Mouse (Mus musculus): Measurements from ENCODE around the gene Clpsl2.
"Not testable (repeated sequence)": the region's sequence is repeated elsewhere in the genome, so short reads cannot be mapped to it uniquely, and the experiment has no call there.

The Clpsl2 gene

DNA sequence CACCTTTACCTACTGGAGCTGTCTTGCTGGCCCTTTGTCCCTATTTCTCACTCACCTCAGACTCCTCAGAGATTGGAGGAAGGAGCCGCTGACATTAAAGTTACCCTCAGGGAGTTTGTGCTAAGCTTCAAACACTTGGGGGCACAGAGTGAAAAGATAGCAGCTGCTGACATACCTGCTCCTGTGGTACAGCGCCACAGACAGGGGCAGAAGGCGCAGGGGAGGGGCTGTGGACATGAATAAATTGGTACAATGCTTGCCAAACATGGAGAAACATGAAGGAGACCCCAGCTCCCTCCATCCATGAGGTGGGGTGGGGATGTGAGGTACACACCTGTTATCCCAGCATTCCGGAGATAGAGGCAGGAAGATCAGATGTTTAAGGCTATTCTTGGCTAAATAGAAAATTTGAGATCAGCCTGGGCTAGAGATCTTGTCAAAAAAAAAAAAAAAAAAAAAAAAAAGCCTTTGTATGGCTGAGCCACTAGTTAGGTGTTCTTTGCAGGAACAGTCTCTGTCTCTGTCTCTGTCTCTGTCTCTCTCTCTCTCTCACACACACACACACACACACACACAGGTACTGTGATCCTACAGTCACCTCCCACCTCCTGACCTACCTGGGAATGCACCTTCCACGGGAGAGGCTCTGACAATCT, 28.0 kb upstream of the Clpsl2 start:
- DNase-seq, result no peak

DNA sequence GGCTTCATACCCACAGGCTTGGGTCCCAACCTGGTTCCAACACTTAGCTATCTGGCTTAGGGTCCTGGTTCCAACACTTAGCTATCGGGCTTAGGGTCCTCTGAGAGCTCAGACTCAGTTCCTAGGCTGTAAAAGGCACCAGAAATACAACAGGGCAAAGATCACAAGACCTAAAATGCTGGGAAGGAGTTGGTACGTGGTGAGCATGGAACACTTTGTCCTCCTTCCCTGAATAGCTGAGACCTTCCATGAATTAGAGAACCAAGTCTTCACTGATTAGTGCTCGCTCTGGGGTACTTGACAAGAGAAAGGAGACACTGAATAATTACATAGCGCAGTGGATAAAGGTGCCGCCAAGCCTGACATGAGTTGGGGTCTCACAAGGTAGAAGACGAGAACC, 27.3 kb upstream of the Clpsl2 start:
- no peak for DNase-seq

GRCm38 (mm10) chr17:28522623-28523354, 26.4 kb upstream of the Clpsl2 start:
- peak; percentile 94 for DNase-seq

- no peak for DNase-seq
Measured at GRCm38 (mm10) chr17:28523355-28524008, 25.7 kb upstream of the Clpsl2 start.

- no peak for DNase-seq
Measured at GRCm38 (mm10) chr17:28524009-28524695, 25.1 kb upstream of the Clpsl2 start.

- DNase-seq, result no peak
Measured at GRCm38 (mm10) chr17:28524831-28525430, 24.3 kb upstream of the Clpsl2 start.

DNA sequence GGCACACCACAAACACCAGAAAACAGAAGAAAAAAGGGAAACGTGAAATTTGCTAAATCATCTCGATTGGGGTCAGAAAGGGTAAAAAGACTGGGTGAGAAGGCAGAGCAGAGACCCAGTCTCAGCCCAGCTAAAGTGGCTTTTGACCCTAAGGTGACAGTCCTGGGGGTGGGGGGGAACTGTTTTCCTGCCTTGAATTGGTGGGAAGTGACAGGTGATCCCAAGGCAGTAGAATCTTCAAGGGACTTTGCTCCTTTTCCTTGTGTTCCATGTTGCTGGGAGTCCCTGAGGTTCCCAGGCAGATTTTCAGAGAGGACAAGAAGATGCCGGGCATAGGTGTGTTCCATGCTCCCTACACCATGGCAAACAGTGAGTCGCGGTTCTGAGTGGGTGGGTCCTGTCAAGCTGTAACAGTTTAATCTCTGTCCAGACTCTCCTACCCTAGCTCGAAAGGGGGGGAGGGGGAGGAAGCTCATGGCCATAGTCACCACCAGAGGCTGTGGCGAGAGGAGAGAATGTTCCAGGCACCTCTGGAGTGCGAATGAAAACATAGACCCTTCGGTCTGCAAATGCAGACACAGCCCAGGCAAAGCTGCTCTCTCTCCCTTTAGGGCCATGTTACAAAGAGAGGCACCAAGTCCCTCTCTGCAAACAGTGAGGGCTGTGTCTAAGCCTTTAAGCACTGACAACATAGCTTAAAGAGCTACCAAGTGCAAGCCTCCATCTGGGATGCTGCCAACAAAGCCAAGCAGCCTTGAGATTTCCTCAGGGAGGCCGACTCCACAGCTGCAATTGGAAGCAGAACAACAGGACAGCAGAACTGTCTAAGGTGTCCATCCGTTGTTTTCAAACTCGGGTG, 21.8 kb upstream of the Clpsl2 start:
- peak; percentile 40 for DNase-seq

DNA sequence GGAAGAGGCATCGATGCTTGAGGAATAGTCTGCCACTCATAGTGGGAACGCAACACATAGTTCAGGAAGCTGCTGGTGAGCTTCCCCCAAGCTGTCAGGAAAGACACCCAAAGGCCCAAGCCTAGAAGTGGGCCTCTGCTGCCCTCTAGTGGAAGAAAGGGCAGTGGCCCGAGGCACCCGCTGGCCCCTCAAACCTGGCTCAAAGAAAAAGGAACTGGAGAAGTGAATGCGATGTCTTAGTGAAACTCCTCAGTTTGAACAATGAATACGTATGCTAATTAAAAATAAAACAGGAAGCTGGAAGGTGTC, 21.2 kb upstream of the Clpsl2 start:
- DNase-seq, result peak; percentile 89

- DNase-seq, result no peak
Measured at GRCm38 (mm10) chr17:28529116-28529515, 20.1 kb upstream of the Clpsl2 start.

- DNase-seq, result no peak
Measured at GRCm38 (mm10) chr17:28530506-28530905, 18.7 kb upstream of the Clpsl2 start, which contains the start of gene Armc12. Armc12 (plus strand) TSS chr17:28530806.

- no peak for DNase-seq
Measured at GRCm38 (mm10) chr17:28531946-28532345, 17.3 kb upstream of the Clpsl2 start.

- DNase-seq, result no peak
Measured at GRCm38 (mm10) chr17:28532557-28532956, 16.7 kb upstream of the Clpsl2 start.

DNA sequence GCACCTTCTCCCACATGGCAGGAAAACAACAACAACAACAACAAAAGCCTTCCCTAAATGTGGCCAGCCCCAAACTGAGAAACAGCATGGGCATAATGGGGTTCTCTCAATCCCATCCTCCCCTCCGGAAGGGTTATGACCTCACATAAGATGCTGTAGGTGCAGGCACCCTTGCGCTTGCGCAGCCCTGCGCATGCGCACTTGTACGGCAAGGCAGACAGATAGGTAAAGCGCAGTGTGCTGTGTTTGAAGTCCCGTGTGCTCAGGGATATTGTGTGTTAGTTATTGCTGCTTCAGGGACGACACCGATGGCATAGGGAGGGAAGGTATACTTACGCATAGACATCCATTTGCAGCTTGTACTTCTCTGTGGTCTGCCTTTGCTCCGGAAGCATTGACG, 15.9 kb upstream of the Clpsl2 start:
- DNase-seq, result no peak

- no peak for DNase-seq
Measured at GRCm38 (mm10) chr17:28537881-28538280, 11.3 kb upstream of the Clpsl2 start.

GRCm38 (mm10) chr17:28546925-28547324, 2.3 kb upstream of the Clpsl2 start:
- peak; percentile 37 for DNase-seq

DNA sequence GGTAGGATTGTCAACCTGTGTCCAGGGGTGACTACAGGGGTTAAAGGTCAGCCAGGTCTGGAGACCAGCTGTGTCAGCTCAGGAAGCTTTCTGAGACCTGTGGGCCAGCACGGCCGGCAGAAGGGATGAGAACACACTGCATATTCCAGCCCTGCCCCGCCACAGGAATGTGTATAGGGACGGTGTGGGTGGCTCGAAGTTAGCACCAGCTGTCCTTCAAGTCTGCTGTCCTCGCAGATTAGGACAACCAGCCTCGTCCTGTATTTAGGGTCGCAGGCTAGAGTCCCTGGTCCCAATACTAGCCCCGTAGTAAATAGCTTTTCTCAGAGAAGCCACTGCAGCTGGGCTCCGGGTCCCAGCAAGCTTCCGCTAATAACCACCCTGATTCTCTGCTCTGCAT, 661 bp upstream of the Clpsl2 start:
- no peak for DNase-seq

DNA sequence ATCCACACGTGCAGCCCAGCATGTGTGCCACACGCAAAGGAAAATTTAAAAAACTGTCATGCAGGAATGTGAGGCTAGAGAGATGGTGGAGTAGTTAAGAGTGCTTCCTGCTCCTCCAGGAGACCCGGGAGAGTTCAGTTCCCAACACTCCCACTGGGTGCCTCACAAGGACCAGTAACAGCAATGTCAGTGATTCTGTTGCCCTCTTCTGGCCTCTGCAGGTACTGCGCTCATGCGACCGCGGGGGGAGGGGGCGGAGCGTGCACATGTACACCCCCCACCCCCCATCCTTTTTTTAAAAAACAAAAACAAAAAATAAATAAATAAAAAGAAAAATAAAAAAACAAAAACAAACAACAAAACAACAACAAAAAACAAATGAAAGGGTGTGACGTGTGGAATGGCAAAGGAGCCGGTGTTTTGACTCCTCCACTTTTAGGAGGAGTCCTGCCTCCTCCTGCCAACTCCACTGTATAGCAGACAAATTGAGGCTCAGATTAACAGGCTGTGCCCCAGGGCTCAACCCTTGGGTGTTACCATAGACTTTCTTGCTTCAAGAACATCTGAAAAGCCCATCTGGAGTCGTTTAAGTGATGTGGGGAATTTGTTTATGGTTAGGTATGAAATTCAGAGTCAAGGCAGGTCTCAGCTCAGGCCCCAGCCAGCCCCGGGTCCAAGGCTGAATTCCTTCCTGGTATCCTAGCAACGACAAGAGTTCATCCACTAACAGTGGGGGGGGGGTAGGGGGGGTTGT, 4.0 kb downstream of the Clpsl2 start:
- peak; percentile 88 for DNase-seq

DNA sequence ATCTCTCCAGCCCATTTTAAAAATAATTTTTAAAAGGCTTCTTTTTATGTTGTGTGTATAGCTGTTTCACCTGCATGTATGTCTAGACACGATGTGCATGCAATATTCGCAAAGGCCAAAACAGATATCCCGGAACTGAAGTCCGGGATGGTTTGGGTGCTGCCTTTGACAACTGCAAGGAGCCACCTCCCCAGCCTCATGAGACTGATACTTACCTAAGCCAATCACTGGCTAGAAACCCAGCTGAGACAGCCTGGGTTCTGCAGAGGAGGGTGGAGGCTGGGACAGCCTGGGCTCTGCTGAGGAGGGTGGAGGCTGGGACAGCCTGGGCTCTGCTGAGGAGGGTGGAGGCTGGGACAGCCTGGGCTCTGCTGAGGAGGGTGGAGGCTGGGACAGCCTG, 4.8 kb downstream of the Clpsl2 start:
- not testable (repeated sequence) for DNase-seq

DNA sequence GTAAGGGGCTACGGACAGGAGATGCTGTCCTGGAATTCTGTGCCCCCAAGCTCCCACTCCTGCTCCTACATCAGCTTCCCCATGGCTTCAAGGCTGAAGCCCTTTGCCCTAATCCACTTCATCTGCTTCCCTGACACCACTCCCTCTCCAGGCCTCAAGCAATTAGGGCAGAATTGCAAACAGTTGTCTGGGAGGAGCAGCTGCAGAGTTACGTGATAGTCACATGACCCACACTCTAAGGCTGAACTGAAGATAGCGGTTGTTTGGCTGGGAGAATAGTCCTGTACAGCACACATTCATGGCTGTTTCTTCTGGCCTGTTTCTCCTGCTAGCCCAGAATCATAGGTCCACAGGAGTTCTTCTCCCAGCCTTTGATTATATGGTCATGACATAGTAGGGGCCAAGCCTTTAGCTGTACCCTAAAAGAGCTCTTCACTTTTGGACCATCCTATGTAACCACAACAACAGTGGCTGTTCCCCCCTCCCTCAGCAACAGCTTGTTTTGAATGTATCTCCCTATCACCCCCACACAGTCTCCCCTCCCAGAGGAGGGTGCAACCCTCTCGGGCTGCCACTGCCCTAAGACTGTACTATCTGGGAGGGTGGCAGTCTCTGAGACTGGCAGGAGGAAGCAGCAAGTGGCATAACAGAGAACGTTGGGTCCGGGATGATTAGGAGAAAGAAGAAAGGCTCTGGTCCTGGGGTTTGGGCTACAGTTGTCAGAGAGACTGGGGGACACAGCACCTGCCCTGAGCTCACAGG, 7.6 kb downstream of the Clpsl2 start:
- no peak for DNase-seq

DNA sequence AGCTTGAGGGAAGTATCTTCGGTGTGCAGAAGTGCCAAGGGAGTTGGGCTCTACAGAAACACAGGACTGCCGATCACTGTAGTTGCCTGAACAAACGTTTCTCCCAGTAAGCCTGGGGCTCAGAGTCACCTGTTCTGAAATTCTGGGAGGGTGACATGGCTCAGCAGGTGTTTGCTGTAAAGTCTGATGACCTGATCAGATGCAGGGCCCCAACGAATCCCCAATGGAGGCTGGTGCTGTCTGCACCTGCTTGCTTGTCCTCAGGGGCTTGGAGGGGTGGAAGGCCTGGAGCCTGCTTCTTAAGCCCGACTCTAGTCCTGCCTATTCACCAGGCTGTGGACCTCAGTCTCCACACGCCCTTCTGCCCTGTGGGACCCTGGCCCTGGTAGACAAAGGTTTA, 8.6 kb downstream of the Clpsl2 start:
- no peak for DNase-seq

DNA sequence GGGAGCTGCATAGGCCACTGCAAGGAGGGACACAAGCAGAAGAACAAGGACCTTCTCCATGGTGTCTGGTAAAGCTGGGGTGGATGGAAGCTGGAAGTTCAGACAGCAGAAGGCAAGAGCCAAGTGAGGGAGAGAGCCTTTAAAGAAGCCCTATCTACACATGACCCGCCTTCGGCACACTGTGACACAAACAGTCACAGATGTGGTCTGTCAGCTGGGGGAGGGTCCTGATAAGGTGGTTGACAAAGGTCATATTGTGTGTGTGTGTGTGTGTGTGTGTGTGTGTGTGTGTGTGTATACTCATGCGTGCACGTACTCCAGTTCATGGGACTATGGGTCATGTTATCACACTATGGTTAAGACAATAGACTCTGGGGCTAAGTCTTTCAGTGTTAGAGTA, 11.4 kb downstream of the Clpsl2 start, which contains the start of gene Clps:
Gene Clps, minus strand, starts transcription at position 169 of the 400 bp plus-strand sequence.
- DNase-seq, result no peak
